Mouse (Mus musculus) CH12.LX (cell line): ENCODE data around the gene Odf4. TPM values are rescaled to one million over a fixed set of nuclear protein-coding genes. Genes with fewer than 3 reads are reported as not detected.
A peak's percentile ranks its signal among the peaks of the same experiment; 100 is the strongest.

ENCODE experiments used
- DNase-seq: peaks from one replicate; pipeline ENCODE4 v3.0.0-alpha.2; 2013; ENCODE audit errors: extremely low read depth
- H3K27ac ChIP-seq: 2 replicates; pipeline ENCODE4 v1.5.1; 2012; ENCODE audit warnings: low read depth, mild to moderate bottlenecking, control low read depth, moderate library complexity; ENCODE audit not compliant: insufficient read depth
- H3K27me3 ChIP-seq: replicated peaks from 2 replicates; pipeline ENCODE3; 2012; ENCODE audit warnings: inconsistent platforms
- H3K36me3 ChIP-seq, 2 experiments: replicated peaks in 1 of 2; 2 replicates each; pipeline versions ENCODE3 to v1.6.1; 2012; ENCODE audit warnings: inconsistent platforms in 1 of 2, low read length in 1 of 2, mild to moderate bottlenecking in 1 of 2, mixed read lengths in 1 of 2, moderate library complexity in 1 of 2; ENCODE audit not compliant: control insufficient read depth in 1 of 2, insufficient read depth in 1 of 2
- H3K4me1 ChIP-seq, 2 experiments: 2 replicates each; pipeline ENCODE4 v1.6.1; 2012; ENCODE audit warnings: inconsistent platforms in 1 of 2, moderate library complexity in 1 of 2; ENCODE audit not compliant: insufficient read depth in 2 of 2, control insufficient read depth in 1 of 2
- H3K4me2 ChIP-seq: 2 replicates; pipeline ENCODE4 v1.6.1; 2012; ENCODE audit warnings: low read depth, mild to moderate bottlenecking, control low read depth; ENCODE audit not compliant: poor library complexity, insufficient read depth, severe bottlenecking
- H3K4me3 ChIP-seq, 3 experiments: fragments of 150-350 bp in 1 of 3; sonication (generic) in 1 of 3; replicated peaks in 1 of 3; 2 replicates each; pipeline versions ENCODE3 to v1.5.1; 2011 to 2012; ENCODE audit warnings: low read depth in 2 of 3, low read length in 2 of 3, mild to moderate bottlenecking in 2 of 3, moderate library complexity in 2 of 3, control low read depth in 1 of 3, improper control_type of control experiment in 1 of 3, inconsistent platforms in 1 of 3, mixed read lengths in 1 of 3; ENCODE audit not compliant: poor library complexity in 1 of 3
- H3K79me2 ChIP-seq: replicated peaks from 2 replicates; pipeline ENCODE4 v1.6.1; 2012; ENCODE audit warnings: mild to moderate bottlenecking, moderate library complexity; ENCODE audit not compliant: control insufficient read depth, poor library complexity, insufficient read depth, severe bottlenecking; ENCODE audit errors: extremely low read depth
- H3K9ac ChIP-seq: 2 replicates; pipeline ENCODE4 v1.6.1; 2012; ENCODE audit warnings: low read depth, mild to moderate bottlenecking, control low read depth, moderate library complexity; ENCODE audit not compliant: insufficient read depth
- H3K9me3 ChIP-seq: replicated peaks from 2 replicates; pipeline ENCODE3; 2012; ENCODE audit warnings: low read length, inconsistent platforms, mixed read lengths
- BHLHE40 ChIP-seq: IDR thresholded peaks from 2 replicates; pipeline ENCODE4 v1.6.1; 2011; ENCODE audit warnings: mild to moderate bottlenecking, low read depth, low read length, improper control_type of control experiment
- CHD1 ChIP-seq: IDR thresholded peaks from 2 replicates; pipeline ENCODE4 v1.6.1; 2012; ENCODE audit warnings: low read depth, low read length, improper control_type of control experiment, inconsistent platforms
- CHD2 ChIP-seq: IDR thresholded peaks from 2 replicates; pipeline ENCODE4 v1.6.1; 2011; ENCODE audit warnings: low read length, improper control_type of control experiment
- EP300 ChIP-seq: IDR thresholded peaks from 2 replicates; pipeline ENCODE4 v1.6.1; 2011; ENCODE audit warnings: low read length, improper control_type of control experiment
- ETS1 ChIP-seq: conservative IDR thresholded peaks from 2 replicates; pipeline ENCODE4 v1.6.1; 2012; ENCODE audit warnings: low read depth, mild to moderate bottlenecking, inconsistent platforms, low read length, improper control_type of control experiment, moderate library complexity
- HCFC1 ChIP-seq: IDR thresholded peaks from 2 replicates; pipeline ENCODE4 v1.6.1; 2012; ENCODE audit warnings: low read depth, mild to moderate bottlenecking, inconsistent platforms, low read length, improper control_type of control experiment
- JUN ChIP-seq: IDR thresholded peaks from 2 replicates; pipeline ENCODE4 v1.6.1; 2011; ENCODE audit warnings: low read depth, mild to moderate bottlenecking, low read length, improper control_type of control experiment, moderate library complexity; ENCODE audit not compliant: insufficient read depth
- KAT2A ChIP-seq: IDR thresholded peaks from 2 replicates; pipeline ENCODE4 v1.6.1; 2012; ENCODE audit warnings: low read length, improper control_type of control experiment, inconsistent platforms; ENCODE audit not compliant: insufficient replicate concordance
- MAFK ChIP-seq: IDR thresholded peaks from 2 replicates; pipeline ENCODE4 v1.6.1; 2011; ENCODE audit warnings: low read length, improper control_type of control experiment; ENCODE audit not compliant: insufficient replicate concordance
- MAX ChIP-seq: IDR thresholded peaks from 2 replicates; pipeline ENCODE4 v1.6.1; 2011; ENCODE audit warnings: low read length, improper control_type of control experiment
- MEF2A ChIP-seq: IDR thresholded peaks from 2 replicates; pipeline ENCODE4 v1.6.1; 2014; ENCODE audit warnings: low read depth, mild to moderate bottlenecking, inconsistent platforms, low read length, improper control_type of control experiment, borderline replicate concordance
- NRF1 ChIP-seq: IDR thresholded peaks from 2 replicates; pipeline ENCODE4 v1.6.1; 2014; ENCODE audit warnings: low read depth, mild to moderate bottlenecking, inconsistent platforms, low read length, improper control_type of control experiment, moderate library complexity
- POLR2A ChIP-seq: IDR thresholded peaks from 2 replicates; pipeline ENCODE4 v1.6.1; 2011; ENCODE audit warnings: low read depth, mild to moderate bottlenecking, improper control_type of control experiment, low read length
- RCOR1 ChIP-seq: conservative IDR thresholded peaks from 2 replicates; pipeline ENCODE4 v1.6.1; 2012; ENCODE audit warnings: low read depth, mild to moderate bottlenecking, inconsistent platforms, low read length, improper control_type of control experiment
- SIN3A ChIP-seq: IDR thresholded peaks from 2 replicates; pipeline ENCODE4 v1.6.1; 2012; ENCODE audit warnings: low read length, improper control_type of control experiment, inconsistent platforms
- SMC3 ChIP-seq: IDR thresholded peaks from 2 replicates; pipeline ENCODE4 v1.6.1; 2011; ENCODE audit warnings: low read depth, low read length, improper control_type of control experiment
- TCF12 ChIP-seq: IDR thresholded peaks from 2 replicates; pipeline ENCODE4 v1.6.1; 2014; ENCODE audit warnings: low read depth, mild to moderate bottlenecking, inconsistent platforms, low read length, improper control_type of control experiment
- USF2 ChIP-seq: conservative IDR thresholded peaks from 2 replicates; pipeline ENCODE4 v1.6.1; 2011; ENCODE audit warnings: low read depth, low read length, improper control_type of control experiment
- ZC3H11A ChIP-seq: IDR thresholded peaks from 2 replicates; pipeline ENCODE4 v1.6.1; 2012; ENCODE audit warnings: low read depth, mild to moderate bottlenecking, inconsistent platforms, low read length, improper control_type of control experiment
- ZMIZ1 ChIP-seq: IDR thresholded peaks from 2 replicates; pipeline ENCODE4 v1.6.1; 2012; ENCODE audit warnings: low read depth, mild to moderate bottlenecking, inconsistent platforms, low read length, improper control_type of control experiment
- dilution Hi-C: fragments of 300-500 bp; cut with MboI; formaldehyde crosslinking; loops from 2 replicates; pipeline ENCODE4 v1.14.3; 2020; ENCODE audit warnings: low sequenced_read_pairs; ENCODE audit not compliant: extremely low pct_unique_long_range_greater_than_20kb, extremely low pct_ligation_motif_present
- in situ Hi-C: fragments of 300-500 bp; cut with MboI; formaldehyde crosslinking; loops from 3 replicates; pipeline ENCODE4 v1.14.3; 2019; ENCODE audit warnings: low sequenced_read_pairs, low pct_ligation_motif_present, low pct_unique_long_range_greater_than_20kb, mixed read lengths
- polyA plus RNA-seq: library from polyadenylated mRNA; unstranded; fragments of >175 nt; gene quantifications from 2 replicates; pipeline ENCODE4 v1.2.1, GENCODE M21; 2012; ENCODE audit warnings: low read depth; ENCODE audit not compliant: insufficient read length
- total RNA-seq, 2 experiments: library from RNA; depleted of rRNA; stranded (reverse); fragments of 300-350 nt in 1 of 2; fragments of >200 nt in 1 of 2; gene quantifications; 2 replicates each; pipeline ENCODE4 v1.2.3; 2012 to 2014

Odf4 gene
- total and polyA plus RNA-seq, 3 experiments, result not detected

- no peak overlapping the region for H3K27ac ChIP-seq
- peaks cover 5 to 23% of the 10 kb centered on the region in 2 experiments; a peak in 3 of 4 replicates for H3K4me1 ChIP-seq
- DNase-seq, result peak; percentile 27
- peaks cover 11% of the 10 kb centered on the region for H3K79me2 ChIP-seq
- H3K27me3 ChIP-seq, result peaks cover 8% of the 10 kb centered on the region
- no peak overlapping the region for H3K4me2 ChIP-seq
- in situ Hi-C loops (no loop called here), dilution Hi-C loops (no loop called here)
- H3K36me3 ChIP-seq, result peaks cover 36 to 53% of the 10 kb centered on the region in 2 experiments
- TF ChIP-seq MAX (no peak), RCOR1 (no peak), USF2 (no peak), NRF1 (no peak), HCFC1 (no peak), EP300 (no peak), KAT2A (no peak), BHLHE40 (no peak), CHD1 (no peak), POLR2A (no peak), MAFK (no peak), JUN (no peak), MEF2A (no peak), TCF12 (no peak), ETS1 (no peak), SIN3A (no peak)
- H3K9me3 ChIP-seq, result no peaks in the 10 kb centered on the region
- H3K9ac ChIP-seq, result no peak overlapping the region
- H3K4me3 ChIP-seq, result no peak overlapping the region
Observed at GRCm38 (mm10) chr11:68907251-68907650, 19.6 kb downstream of the Odf4 start.

GRCm38 (mm10) chr11:68906461-68906790 lies 20.5 kb downstream of the Odf4 start:
- peak; percentile 40 for DNase-seq
- Histone ChIP-seq H3K27me3 (peaks cover 3% of the 10 kb centered on the region), H3K4me3 (no peak overlapping the region), H3K4me1 (peaks cover 5 to 23% of the 10 kb centered on the region in 2 experiments; a peak in 3 of 4 replicates), H3K36me3 (peaks cover 36 to 54% of the 10 kb centered on the region in 2 experiments), H3K79me2 (peaks cover 19% of the 10 kb centered on the region), H3K4me2 (no peak overlapping the region), H3K9me3 (no peaks in the 10 kb centered on the region), H3K9ac (no peak overlapping the region), H3K27ac (no peak overlapping the region)
- TF ChIP-seq SMC3 (no peak), ZMIZ1 (peak; percentile 38; the same call in 1 of the 2 replicates), CHD2 (peak; percentile 38; the same call in 1 of the 2 replicates), ZC3H11A (no peak), TCF12 (no peak)
- in situ Hi-C loops (no loop called here), dilution Hi-C loops (no loop called here)
